Mouse (Mus musculus) T-cell, adult 66 days (primary cell): ENCODE measurements around the gene Tsr1. TPM values are rescaled to one million over a fixed set of nuclear protein-coding genes. Genes with fewer than 3 reads are reported as not detected.

Experiments used
- total RNA-seq, 2 experiments: library from RNA; stranded (reverse); gene quantifications; 3 replicates in 1 of 2; 4 replicates in 1 of 2; pipeline ENCODE4 v1.2.4; 2023

The Tsr1 gene
- total RNA-seq: 10 to 100 TPM; 88.7 to 90.9 TPM

DNA sequence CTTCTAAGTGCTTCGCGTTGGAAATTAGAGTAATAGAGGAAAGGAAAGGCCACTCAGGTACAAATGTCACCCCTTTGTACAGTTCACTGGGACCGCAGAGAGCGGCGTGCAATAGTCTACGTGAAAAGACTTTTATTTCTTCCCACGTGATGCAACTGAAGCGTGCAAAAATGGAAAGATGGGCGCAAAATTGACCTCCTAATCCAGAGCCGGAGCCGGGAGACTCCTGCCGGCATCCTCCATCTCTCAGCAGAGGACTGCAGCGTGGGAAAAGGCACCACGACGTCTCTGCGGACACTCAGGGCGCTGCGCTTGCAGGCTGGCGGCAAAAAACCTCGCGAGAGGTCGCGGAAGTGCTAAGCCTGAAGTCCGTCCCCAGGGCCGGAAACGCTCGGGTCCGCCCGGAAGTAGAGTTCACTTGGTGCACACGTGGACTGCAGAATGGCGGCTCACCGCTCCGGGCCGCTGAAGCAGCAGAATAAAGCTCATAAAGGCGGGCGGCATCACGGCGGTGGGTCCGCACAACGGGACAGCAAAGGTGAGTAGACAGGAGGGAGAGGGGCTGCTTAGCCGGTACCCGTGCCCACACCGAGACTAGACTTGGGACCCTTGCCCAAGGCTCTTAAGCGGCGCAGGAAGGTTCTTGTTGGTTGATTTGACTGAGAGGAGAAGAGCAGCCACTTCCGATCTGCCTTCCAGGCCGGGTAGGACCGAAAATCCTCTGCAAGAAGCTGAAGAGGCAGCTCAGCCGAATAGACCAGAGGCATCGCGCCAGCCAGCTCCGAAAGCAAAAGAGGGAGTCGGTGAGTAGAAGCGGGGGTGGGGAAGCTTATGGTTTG is at the start of gene Tsr1:
TSS of gene Tsr1 (plus strand) at position 394 of the 839 bp plus-strand sequence.

DNA sequence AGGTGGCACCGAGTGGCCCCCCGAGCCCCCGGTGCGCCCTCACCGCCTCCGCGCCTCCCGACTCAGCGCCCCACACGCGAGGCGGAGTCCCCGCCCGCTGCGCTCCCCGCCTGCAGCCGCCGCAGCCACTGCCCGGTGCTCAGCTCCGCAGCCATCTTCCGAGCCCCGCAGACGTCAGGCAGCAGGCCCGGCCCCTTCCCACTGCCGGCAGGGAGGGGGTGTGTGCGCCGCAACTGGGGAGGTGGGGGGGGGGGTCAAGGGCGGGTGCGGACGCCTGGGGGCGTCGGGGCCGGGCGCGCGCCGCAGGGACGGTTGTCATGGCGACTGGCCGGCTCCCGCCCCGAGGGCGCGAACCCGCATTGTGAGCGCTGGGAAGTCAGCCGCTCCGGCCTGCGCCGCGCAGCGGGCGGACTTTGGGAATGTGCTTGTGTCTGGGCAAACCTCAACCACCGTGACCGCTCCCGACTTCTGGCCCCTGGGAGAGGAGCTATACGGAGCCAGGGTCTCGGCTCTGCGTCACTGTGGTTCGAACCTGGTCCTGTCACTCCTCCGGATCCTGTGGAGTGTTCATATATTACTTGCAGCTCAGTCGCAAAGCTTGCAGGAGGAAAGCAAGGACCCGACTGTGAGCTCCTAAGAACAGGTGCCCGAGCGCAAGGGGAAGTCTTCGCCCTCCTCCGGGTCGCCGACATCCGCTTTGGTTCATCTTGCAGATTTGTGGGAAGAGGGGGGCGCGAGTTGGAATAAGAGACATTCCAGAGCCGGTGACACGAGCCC is 782 bp upstream of the Tsr1 start, which contains the start of gene Sgsm2:
TSS of gene Sgsm2 (minus strand) at position 160 of the 777 bp plus-strand sequence.

DNA sequence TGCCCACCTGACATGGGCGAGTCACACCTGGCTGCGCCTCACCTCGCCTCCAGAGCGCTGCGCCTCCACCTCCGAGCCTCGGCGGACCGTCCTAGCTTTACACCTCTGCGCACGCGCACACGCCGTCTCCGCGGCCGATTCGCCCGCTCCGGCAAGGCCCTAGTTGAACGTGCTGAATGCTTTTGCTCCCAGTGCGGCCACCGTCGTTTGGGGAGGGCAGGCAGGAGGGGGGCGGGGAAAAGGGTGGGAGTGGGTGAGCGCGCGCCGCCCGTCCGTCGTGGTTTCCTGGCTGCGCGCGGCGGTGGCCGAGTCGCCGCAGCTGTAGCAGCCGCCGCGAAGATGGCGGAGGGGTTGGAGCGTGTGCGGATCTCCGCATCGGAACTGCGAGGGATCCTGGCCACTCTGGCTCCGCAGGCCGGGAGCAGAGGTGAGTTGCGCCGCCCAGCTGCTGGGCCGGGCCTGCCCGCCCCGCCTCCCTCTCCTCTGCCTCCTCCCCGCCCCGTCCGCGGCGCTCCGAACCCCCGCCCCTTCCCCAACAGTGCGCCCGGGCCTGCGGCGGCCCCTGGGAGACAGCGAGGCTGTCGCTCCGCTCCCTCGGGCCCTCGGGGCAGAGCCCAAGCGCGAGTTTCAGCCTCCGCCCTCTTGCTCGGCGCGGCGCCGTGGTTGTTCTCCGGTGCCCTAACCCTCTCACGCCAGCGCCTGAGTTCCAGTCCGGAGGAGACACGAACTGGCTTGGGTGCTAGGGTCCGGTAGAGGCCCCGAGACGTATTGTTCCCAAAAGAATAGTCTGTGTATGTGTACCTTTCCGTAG is 27.9 kb downstream of the Tsr1 start, which contains the start of the genes Smg6 and Srr:
TSS of gene Smg6 (plus strand) at position 247 of the 811 bp plus-strand sequence.
TSS of gene Srr (minus strand) at position 372 of the 811 bp plus-strand sequence.

Other genes starting within 250 kb of the Tsr1 start
- 10 to 100 TPM; 42.8 to 46.7 TPM for gene Cluh, start 248.6 kb upstream of the Tsr1 start, total RNA-seq
- 100 to 1,000 TPM; 124 to 139 TPM for gene Pafah1b1, start 173.4 kb upstream of the Tsr1 start, total RNA-seq
- 10 to 100 TPM; 46.9 to 50.0 TPM for gene Mettl16, start 127.2 kb upstream of the Tsr1 start, total RNA-seq
- gene Mnt, start 67.2 kb upstream of the Tsr1 start, total RNA-seq: 10 to 100 TPM; 56.1 to 56.8 TPM
- gene Sgsm2, start 1.0 kb upstream of the Tsr1 start, total RNA-seq: 10 to 100 TPM in 1 of 2 experiments, 1 to 10 TPM in 1; 6.8 to 12.1 TPM
- gene Smg6, start 27.8 kb downstream of the Tsr1 start, total RNA-seq: 10 to 100 TPM; 59.4 to 74.2 TPM
- 10 to 100 TPM in 1 of 2 experiments, 1 to 10 TPM in 1; 8.9 to 11.7 TPM for gene Srr, start 27.9 kb downstream of the Tsr1 start, total RNA-seq